In the genomic region with DNA sequence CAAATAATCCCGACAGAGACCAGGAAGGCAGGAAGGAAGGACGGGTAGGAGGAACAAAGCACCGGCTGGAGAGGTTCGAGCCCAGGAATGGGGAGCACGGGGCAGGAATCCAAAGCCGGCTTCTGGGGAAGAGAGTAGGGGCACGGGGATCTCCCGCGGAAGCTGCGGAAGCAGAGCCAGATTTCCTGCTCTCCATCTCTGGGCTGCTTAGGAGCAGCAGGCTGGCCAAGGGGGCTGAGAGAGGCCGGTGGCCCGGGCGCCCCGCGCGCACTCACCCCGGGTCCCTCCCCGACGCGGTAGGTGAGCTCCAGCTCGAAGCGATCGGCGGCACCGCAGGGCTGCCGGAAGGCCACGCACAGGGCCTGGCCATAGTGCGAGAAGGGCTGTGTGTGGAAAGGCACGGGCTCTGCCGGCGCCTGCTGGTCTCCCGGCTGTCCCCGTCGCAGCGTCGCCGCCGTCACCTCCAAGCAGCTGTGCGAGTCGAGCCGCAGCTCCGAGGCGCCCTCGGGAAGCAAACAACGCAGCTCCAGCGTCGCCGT, we compare ENCODE assay signal across 8 mouse cellular contexts. TPM values are rescaled to one million over a fixed set of nuclear protein-coding genes. Genes with fewer than 3 reads are reported as not detected.
A peak's percentile ranks its signal among the peaks of the same experiment; 100 is the strongest.
DNase-seq lines count a peak whose midpoint lies in the region; ATAC-seq and TF ChIP-seq lines count a peak whose summit lies in the region.

No protein-coding gene starts in this region.

- peak; percentile 67 for DNase-seq in lung, embryonic 14.5 days
- DNase-seq in lung, postnatal 4 days = no peak
- DNase-seq in forebrain, embryonic 14.5 days (ENCODE audit: low spot score) = peak; percentile 68
- no peak for DNase-seq in layer of hippocampus, postnatal 10 days (ENCODE audit: low spot score in 2 of 2)

- peak overlapping the region; percentile 90 for H3K9ac ChIP-seq in lung, embryonic 14.5 days
- H3K9ac ChIP-seq in forebrain, embryonic 14.5 days (ENCODE audit: low read length) = peak overlapping the region; percentile 94
- H3K9ac ChIP-seq in hindbrain, embryonic 16.5 days (ENCODE audit: low read depth, low read length) = peak overlapping the region; percentile 98
- H3K9ac ChIP-seq in liver, embryonic 15.5 days = peak overlapping the region; percentile 70
- H3K9ac ChIP-seq in neural tube, embryonic 14.5 days (replicated peaks; ENCODE audit: low read depth, low read length) = peak overlapping the region; percentile 93

- no peaks in the 10 kb centered on the region for H3K9me3 ChIP-seq in lung, embryonic 14.5 days (ENCODE audit: low read depth, low read length)
- no peaks in the 10 kb centered on the region for H3K9me3 ChIP-seq in forebrain, embryonic 14.5 days (replicated peaks; ENCODE audit: control insufficient read depth, low read length)
- no peaks in the 10 kb centered on the region for H3K9me3 ChIP-seq in hindbrain, embryonic 16.5 days (ENCODE audit: control insufficient read depth, low read length)
- no peaks in the 10 kb centered on the region for H3K9me3 ChIP-seq in liver, embryonic 15.5 days (replicated peaks)
- no peaks in the 10 kb centered on the region for H3K9me3 ChIP-seq in neural tube, embryonic 14.5 days (ENCODE audit: control insufficient read depth, low read length)

- H3K27me3 ChIP-seq in lung, embryonic 14.5 days (ENCODE audit: insufficient read depth, low read length) = no peaks in the 10 kb centered on the region
- H3K27me3 ChIP-seq in forebrain, embryonic 14.5 days (replicated peaks; ENCODE audit: control insufficient read depth, insufficient read depth, low read length) = no peaks in the 10 kb centered on the region
- H3K27me3 ChIP-seq in hindbrain, embryonic 16.5 days (replicated peaks; ENCODE audit: control insufficient read depth, insufficient read depth, low read length) = no peaks in the 10 kb centered on the region
- H3K27me3 ChIP-seq in liver, embryonic 15.5 days = peaks cover 11% of the 10 kb centered on the region
- H3K27me3 ChIP-seq in neural tube, embryonic 14.5 days (ENCODE audit: control insufficient read depth, insufficient read depth, low read length) = no peaks in the 10 kb centered on the region

- peak overlapping the region; percentile 77 for H3K4me3 ChIP-seq in lung, embryonic 14.5 days (ENCODE audit: low read depth, low read length)
- H3K4me3 ChIP-seq in forebrain, embryonic 14.5 days (ENCODE audit: low read depth, low read length) = peak overlapping the region; percentile 85
- peak overlapping the region; percentile 92 for H3K4me3 ChIP-seq in hindbrain, embryonic 16.5 days (ENCODE audit: low read length)
- H3K4me3 ChIP-seq in liver, embryonic 15.5 days (replicated peaks) = peak overlapping the region; percentile 69
- H3K4me3 ChIP-seq in neural tube, embryonic 14.5 days (ENCODE audit: low read depth, low read length) = peak overlapping the region; percentile 85

- no peaks in the 10 kb centered on the region for H3K4me1 ChIP-seq in lung, embryonic 14.5 days (ENCODE audit: insufficient read depth)
- H3K4me1 ChIP-seq in forebrain, embryonic 14.5 days (ENCODE audit: control insufficient read depth, insufficient read depth, low read length) = peaks cover 12% of the 10 kb centered on the region
- peaks cover 17% of the 10 kb centered on the region for H3K4me1 ChIP-seq in hindbrain, embryonic 16.5 days (ENCODE audit: control insufficient read depth, insufficient read depth, low read depth, low read length)
- peaks cover 25% of the 10 kb centered on the region for H3K4me1 ChIP-seq in liver, embryonic 15.5 days (replicated peaks)
- peaks cover 14% of the 10 kb centered on the region for H3K4me1 ChIP-seq in neural tube, embryonic 14.5 days (ENCODE audit: control insufficient read depth, insufficient read depth, low read length)

- peaks cover 10% of the 10 kb centered on the region; the same call in 1 of the 2 replicates for H3K36me3 ChIP-seq in lung, embryonic 14.5 days (ENCODE audit: insufficient read depth)
- H3K36me3 ChIP-seq in forebrain, embryonic 14.5 days (ENCODE audit: control insufficient read depth, insufficient read depth, low read length) = peaks cover 6% of the 10 kb centered on the region
- no peaks in the 10 kb centered on the region for H3K36me3 ChIP-seq in hindbrain, embryonic 16.5 days (ENCODE audit: control insufficient read depth, insufficient read depth, low read length)
- 0 out of 2 replicates have a peak, but pooled peaks cover 8% of the 10 kb centered on the region for H3K36me3 ChIP-seq in liver, embryonic 15.5 days (replicated peaks)
- H3K36me3 ChIP-seq in neural tube, embryonic 14.5 days (ENCODE audit: control insufficient read depth, insufficient read depth, low read length) = peaks cover 4% of the 10 kb centered on the region; the same call in 1 of the 2 replicates

- peak overlapping the region; percentile 73 for H3K4me2 ChIP-seq in lung, embryonic 14.5 days
- H3K4me2 ChIP-seq in forebrain, embryonic 14.5 days (ENCODE audit: low read length) = peak overlapping the region; percentile 78
- peak overlapping the region; percentile 89 for H3K4me2 ChIP-seq in hindbrain, embryonic 16.5 days (ENCODE audit: low read length)
- peak overlapping the region; percentile 94 for H3K4me2 ChIP-seq in liver, embryonic 15.5 days
- peak overlapping the region; percentile 83 for H3K4me2 ChIP-seq in neural tube, embryonic 14.5 days (ENCODE audit: low read depth, low read length)

- ATAC-seq in lung, embryonic 14.5 days (ENCODE audit: insufficient read depth) = peak; percentile 75
- peak; percentile 52 for ATAC-seq in activated CD4-positive, CD25-positive, alpha-beta regulatory T cell, adult 4 months
- peak; percentile 83 for ATAC-seq in forebrain, embryonic 14.5 days
- ATAC-seq in hindbrain, embryonic 16.5 days = peak; percentile 81
- ATAC-seq in liver, embryonic 15.5 days (ENCODE audit: insufficient read depth) = peak; percentile 58
- peak; percentile 80 for ATAC-seq in neural tube, embryonic 14.5 days (ENCODE audit: low read depth)

- no peak for TF ChIP-seq CTCF in lung, embryonic 14.5 days (IDR thresholded peaks at IDR 0.05; ENCODE audit: low read depth)

- peak overlapping the region; percentile 91 for H3K27ac ChIP-seq in lung, embryonic 14.5 days (ENCODE audit: low read depth)
- peak overlapping the region; percentile 88 for H3K27ac ChIP-seq in forebrain, embryonic 14.5 days (ENCODE audit: low read depth, low read length)
- peak overlapping the region; percentile 94 for H3K27ac ChIP-seq in hindbrain, embryonic 16.5 days (ENCODE audit: low read depth, low read length)
- H3K27ac ChIP-seq in liver, embryonic 15.5 days (replicated peaks) = peak overlapping the region; percentile 79
- peak overlapping the region; percentile 93 for H3K27ac ChIP-seq in neural tube, embryonic 14.5 days (ENCODE audit: low read depth, low read length)

- under 1% methylated on average over 48 of the region's 48 CpGs for WGBS in lung, embryonic 14.5 days
- under 1% methylated on average over 42 of the region's 48 CpGs for whole genome bisulfite sequencing in forebrain, embryonic 14.5 days
- under 1% methylated on average over 42 of the region's 48 CpGs for WGBS in hindbrain, embryonic 16.5 days
- WGBS in liver, embryonic 15.5 days (ENCODE audit: insufficient replicate concordance) = under 1% methylated on average over 48 of the region's 48 CpGs
- WGBS in neural tube, embryonic 14.5 days = under 1% methylated on average over 47 of the region's 48 CpGs

RNA-seq across cellular contexts. Expression of gene Rnpep, which starts 0.5 kb away (rescaled TPM):
- polyA plus RNA-seq in lung, embryonic 14.5 days (2014; fragmentation: Nextera tagmentation; extraction: Ambion mirVana) = 96.6 and 99.2 TPM in 2 replicates
- 10 to 100 TPM; 45.4 to 51.9 TPM for polyA plus RNA-seq in activated CD4-positive, CD25-positive, alpha-beta regulatory T cell, adult 4 months (2017; shearing (Covaris generic))
- polyA plus RNA-seq in forebrain, embryonic 14.5 days (2014; fragmentation: Nextera tagmentation; extraction: Ambion mirVana) = 81.4 and 88.9 TPM in 2 replicates
- 94.1 and 105 TPM in 2 replicates for polyA plus RNA-seq in hindbrain, embryonic 16.5 days (2015; fragmentation: Nextera tagmentation; extraction: Ambion mirVana)
- polyA plus RNA-seq in liver, embryonic 15.5 days (2015; fragmentation: Nextera tagmentation; extraction: Ambion mirVana) = 25.9 and 26.6 TPM in 2 replicates
- 89.5 and 107 TPM in 2 replicates for polyA plus RNA-seq in neural tube, embryonic 14.5 days (2014; fragmentation: Nextera tagmentation; extraction: Ambion mirVana)
- total RNA-seq in layer of hippocampus, postnatal 10 days (2021) = 10 to 100 TPM; 52.2 to 54.7 TPM

RNA-seq across cellular contexts. Expression of gene Elf3, which starts 25.0 kb away (rescaled TPM):
- polyA plus RNA-seq in lung, embryonic 14.5 days (2014; fragmentation: Nextera tagmentation; extraction: Ambion mirVana) = 12.3 and 13.5 TPM in 2 replicates
- not detected for polyA plus RNA-seq in activated CD4-positive, CD25-positive, alpha-beta regulatory T cell, adult 4 months (2017; shearing (Covaris generic))
- 0.13 and 0.14 TPM in 2 replicates for polyA plus RNA-seq in forebrain, embryonic 14.5 days (2014; fragmentation: Nextera tagmentation; extraction: Ambion mirVana)
- polyA plus RNA-seq in hindbrain, embryonic 16.5 days (2015; fragmentation: Nextera tagmentation; extraction: Ambion mirVana) = 0.28 and 0.29 TPM in 2 replicates
- 1.0 and 1.4 TPM in 2 replicates for polyA plus RNA-seq in liver, embryonic 15.5 days (2015; fragmentation: Nextera tagmentation; extraction: Ambion mirVana)
- polyA plus RNA-seq in neural tube, embryonic 14.5 days (2014; fragmentation: Nextera tagmentation; extraction: Ambion mirVana) = 0.27 and 0.35 TPM in 2 replicates
- not detected for total RNA-seq in layer of hippocampus, postnatal 10 days (2021)

RNA-seq across cellular contexts. Expression of gene Timm17a, which starts 30.2 kb away (rescaled TPM):
- 177 and 189 TPM in 2 replicates for polyA plus RNA-seq in lung, embryonic 14.5 days (2014; fragmentation: Nextera tagmentation; extraction: Ambion mirVana)
- 100 to 1,000 TPM; 181 to 212 TPM for polyA plus RNA-seq in activated CD4-positive, CD25-positive, alpha-beta regulatory T cell, adult 4 months (2017; shearing (Covaris generic))
- 148 and 156 TPM in 2 replicates for polyA plus RNA-seq in forebrain, embryonic 14.5 days (2014; fragmentation: Nextera tagmentation; extraction: Ambion mirVana)
- polyA plus RNA-seq in hindbrain, embryonic 16.5 days (2015; fragmentation: Nextera tagmentation; extraction: Ambion mirVana) = 166 and 193 TPM in 2 replicates
- polyA plus RNA-seq in liver, embryonic 15.5 days (2015; fragmentation: Nextera tagmentation; extraction: Ambion mirVana) = 93.3 and 113 TPM in 2 replicates
- polyA plus RNA-seq in neural tube, embryonic 14.5 days (2014; fragmentation: Nextera tagmentation; extraction: Ambion mirVana) = 160 and 161 TPM in 2 replicates
- 100 to 1,000 TPM; 154 to 163 TPM for total RNA-seq in layer of hippocampus, postnatal 10 days (2021)

RNA-seq across cellular contexts. Expression of gene Lmod1, which starts 41.3 kb away (rescaled TPM):
- polyA plus RNA-seq in lung, embryonic 14.5 days (2014; fragmentation: Nextera tagmentation; extraction: Ambion mirVana) = 3.1 and 3.8 TPM in 2 replicates
- not detected for polyA plus RNA-seq in activated CD4-positive, CD25-positive, alpha-beta regulatory T cell, adult 4 months (2017; shearing (Covaris generic))
- polyA plus RNA-seq in forebrain, embryonic 14.5 days (2014; fragmentation: Nextera tagmentation; extraction: Ambion mirVana) = 0.17 and 0.30 TPM in 2 replicates
- polyA plus RNA-seq in hindbrain, embryonic 16.5 days (2015; fragmentation: Nextera tagmentation; extraction: Ambion mirVana) = 0.28 and 0.46 TPM in 2 replicates
- 0.12 and 0.16 TPM in 2 replicates for polyA plus RNA-seq in liver, embryonic 15.5 days (2015; fragmentation: Nextera tagmentation; extraction: Ambion mirVana)
- polyA plus RNA-seq in neural tube, embryonic 14.5 days (2014; fragmentation: Nextera tagmentation; extraction: Ambion mirVana) = 0.17 TPM in 2 replicates
- under 1 TPM; 0.30 to 0.62 TPM for total RNA-seq in layer of hippocampus, postnatal 10 days (2021)

Comparison
In these comparisons a context has a peak if more than half of its experiments do, and no peak if none do; other contexts are left out.
1. DNase-seq: peak in lung, embryonic 14.5 days (single experiment) and forebrain, embryonic 14.5 days (single experiment); none in lung, postnatal 4 days (0 of 2) and layer of hippocampus, postnatal 10 days (0 of 2).
2. Peak in every context shown above with its lines, with median percentiles within 50 percentile points of each other: ATAC-seq, H3K27ac ChIP-seq, H3K4me2 ChIP-seq, H3K4me3 ChIP-seq and H3K9ac ChIP-seq.